Mouse (Mus musculus) embryonic fibroblast, embryonic 13.5 days (primary cell): ENCODE results near the gene Rbm33.

Experiments
- CTCF ChIP-seq: IDR thresholded peaks from 2 replicates; pipeline ENCODE4 v1.5.1; 2011; ENCODE audit warnings: mild to moderate bottlenecking, control low read depth, low read length, moderate library complexity, borderline replicate concordance; ENCODE audit not compliant: insufficient read depth
- POLR2A ChIP-seq: IDR thresholded peaks from 2 replicates; pipeline ENCODE4 v1.6.1; 2011; ENCODE audit warnings: low read depth, mild to moderate bottlenecking, control low read depth, low read length, moderate library complexity

GRCm38 (mm10) chr5:28292281-28292680 lies 24.6 kb upstream of the Rbm33 start:
- TF ChIP-seq CTCF, result no peak
- no peak for TF ChIP-seq POLR2A
